Mouse (Mus musculus) forebrain, embryonic 14.5 days (tissue): ENCODE results near the gene Rap2a. TPM values are rescaled to one million over a fixed set of nuclear protein-coding genes. Genes with fewer than 3 reads are reported as not detected.

ENCODE experiments used
- ATAC-seq: fragments of 200-750 bp; cut with Nextera tagmentation; 2 replicates; pipeline ENCODE4 v1.8.0; 2017; ENCODE audit warnings: mild to moderate bottlenecking, moderate library complexity
- DNase-seq: peaks from one replicate; pipeline ENCODE4 v3.0.0-alpha.2; 2015; ENCODE audit warnings: low spot score
- H3K27ac ChIP-seq: fragments of 300-500 bp; sonication (generic); 2 replicates; pipeline ENCODE4 v1.5.1; 2014; ENCODE audit warnings: low read depth, mild to moderate bottlenecking, control low read depth, low read length, moderate library complexity
- H3K27me3 ChIP-seq: fragments of 300-500 bp; sonication (generic); replicated peaks from 2 replicates; pipeline ENCODE4 v1.6.1; 2014; ENCODE audit warnings: low read length, control low read depth, mixed read lengths; ENCODE audit not compliant: control insufficient read depth, insufficient read depth
- H3K36me3 ChIP-seq: fragments of 300-500 bp; sonication (generic); 2 replicates; pipeline ENCODE4 v1.6.1; 2014; ENCODE audit warnings: low read length, control low read depth; ENCODE audit not compliant: control insufficient read depth, insufficient read depth
- H3K4me1 ChIP-seq: fragments of 300-500 bp; sonication (generic); 2 replicates; pipeline ENCODE4 v1.6.1; 2014; ENCODE audit warnings: antibody characterized with exemption, low read length, control low read depth; ENCODE audit not compliant: control insufficient read depth, insufficient read depth
- H3K4me2 ChIP-seq: fragments of 300-500 bp; sonication (generic); 2 replicates; pipeline ENCODE4 v1.6.1; 2014; ENCODE audit warnings: mild to moderate bottlenecking, control low read depth, low read length
- H3K4me3 ChIP-seq: fragments of 300-500 bp; sonication (generic); 2 replicates; pipeline ENCODE4 v1.5.1; 2014; ENCODE audit warnings: low read depth, low read length, control low read depth
- H3K9ac ChIP-seq: fragments of 300-500 bp; sonication (generic); 2 replicates; pipeline ENCODE4 v1.6.1; 2014; ENCODE audit warnings: mild to moderate bottlenecking, low read length, control low read depth, moderate library complexity
- H3K9me3 ChIP-seq: fragments of 300-500 bp; sonication (generic); replicated peaks from 2 replicates; pipeline ENCODE4 v1.6.1; 2016; ENCODE audit warnings: low read length, control low read depth, mixed read lengths; ENCODE audit not compliant: control insufficient read depth
- WGBS: fragments of 180-500 bp; shearing (Covaris S2); extraction: QIAGEN DNeasy Blood & Tissue Kit; methylation state at CpG from one replicate; pipeline ENCODE4 v1.1.7; 2014; 5-methylcytosine and 5-hydroxymethylcytosine counted together
- polyA plus RNA-seq: library from polyadenylated mRNA; unstranded; fragments of >200 nt; fragmentation: Nextera tagmentation; extraction: Ambion mirVana; gene quantifications from 2 replicates; pipeline ENCODE4 v1.2.1, GENCODE M21; 2014

The Rap2a gene
- polyA plus RNA-seq = 11.7 and 15.7 TPM in 2 replicates

GRCm38 (mm10) chr14:120477982-120478568, at the start of gene Rap2a:
TSS of gene Rap2a (plus strand) at chr14:120478444.
- Histone ChIP-seq H3K9me3 (no peaks in the 10 kb centered on the region), H3K9ac (peak within 1 kb of the TSS; percentile 82), H3K27ac (peak within 1 kb of the TSS; percentile 97), H3K4me1 (peaks cover 19% of the 10 kb centered on the region), H3K27me3 (no peaks in the 10 kb centered on the region), H3K4me2 (peak within 1 kb of the TSS; percentile 72), H3K36me3 (0 out of 2 replicates have a peak, but pooled peaks cover 5% of the 10 kb centered on the region), H3K4me3 (peak within 1 kb of the TSS; percentile 79)
- DNase-seq = peak; percentile 98
- ATAC-seq = peak; percentile 88
- WGBS = under 1% methylated on average over 56 of the region's 78 CpGs

DNA sequence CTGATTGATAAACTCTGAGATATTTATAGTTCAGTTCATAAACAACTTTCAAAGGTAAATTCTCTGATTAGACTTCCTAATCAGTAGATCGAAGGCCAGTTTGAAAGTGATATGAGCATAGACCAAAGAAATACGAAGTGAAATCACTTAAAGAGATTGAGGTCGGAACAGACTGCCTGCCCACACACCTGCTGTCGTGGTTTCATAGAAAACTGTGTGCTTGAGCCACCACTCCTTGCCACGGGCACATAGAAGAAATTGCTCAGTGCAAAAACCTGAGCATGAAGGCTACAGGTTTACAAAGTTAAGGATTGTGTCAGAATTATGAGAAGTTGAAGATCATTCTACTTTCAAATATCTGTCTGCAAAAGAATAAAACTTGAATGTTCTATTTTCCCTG, 49.7 kb upstream of the Rap2a start:
- no peak overlapping the region for H3K4me2 ChIP-seq
- 93% methylated on average over 5 of the region's 5 CpGs for WGBS
- no peak overlapping the region for H3K27ac ChIP-seq
- 0 out of 2 replicates have a peak, but pooled peaks cover 4% of the 10 kb centered on the region for H3K9me3 ChIP-seq
- no peaks in the 10 kb centered on the region for H3K4me1 ChIP-seq
- ATAC-seq = no peak
- H3K27me3 ChIP-seq = no peaks in the 10 kb centered on the region
- H3K36me3 ChIP-seq = 0 out of 2 replicates have a peak, but pooled peaks cover 2% of the 10 kb centered on the region
- H3K4me3 ChIP-seq = no peak overlapping the region
- no peak overlapping the region for H3K9ac ChIP-seq
- DNase-seq = no peak

- Histone ChIP-seq H3K27me3 (no peaks in the 10 kb centered on the region), H3K4me1 (no peaks in the 10 kb centered on the region), H3K9ac (no peak overlapping the region), H3K4me2 (no peak overlapping the region), H3K36me3 (no peaks in the 10 kb centered on the region), H3K27ac (no peak overlapping the region), H3K9me3 (no peaks in the 10 kb centered on the region), H3K4me3 (no peak overlapping the region)
- DNase-seq (no peak), ATAC-seq (no peak)
Measured at GRCm38 (mm10) chr14:120432773-120433172, 45.5 kb upstream of the Rap2a start.

DNA sequence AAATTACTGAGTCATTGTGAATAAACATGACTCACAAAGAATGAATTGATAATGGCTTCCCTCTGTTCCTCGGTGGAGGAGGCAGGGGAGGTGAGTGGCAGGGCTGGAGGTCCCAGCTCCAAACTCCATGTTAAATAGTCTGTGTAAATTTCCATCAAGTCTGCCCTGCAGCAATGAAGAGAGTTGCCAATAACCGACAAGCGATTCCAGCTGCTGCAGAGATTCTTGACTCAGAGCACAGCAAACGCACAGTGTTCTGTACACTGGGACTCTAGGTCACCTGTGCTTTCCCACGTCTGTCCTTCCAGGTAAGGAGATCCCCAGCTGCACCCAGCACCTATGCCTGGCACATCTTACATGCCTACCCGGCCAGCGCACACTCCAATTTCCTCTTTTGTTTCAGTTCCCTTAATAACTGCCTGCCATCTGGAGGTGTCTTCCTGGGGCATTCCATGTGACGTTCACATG, 44.3 kb upstream of the Rap2a start:
- H3K27me3 ChIP-seq = no peaks in the 10 kb centered on the region
- no peak overlapping the region for H3K4me2 ChIP-seq
- DNase-seq = peak; percentile 3
- H3K4me1 ChIP-seq = no peaks in the 10 kb centered on the region
- H3K36me3 ChIP-seq = no peaks in the 10 kb centered on the region
- no peak for ATAC-seq
- no peaks in the 10 kb centered on the region for H3K9me3 ChIP-seq
- no peak overlapping the region for H3K4me3 ChIP-seq
- 80% methylated on average over 8 of the region's 8 CpGs for WGBS
- no peak overlapping the region for H3K9ac ChIP-seq
- H3K27ac ChIP-seq = no peak overlapping the region

GRCm38 (mm10) chr14:120434831-120435230, 43.4 kb upstream of the Rap2a start:
- WGBS = 85% methylated on average over 1 of the region's 1 CpGs
- Histone ChIP-seq H3K36me3 (no peaks in the 10 kb centered on the region), H3K4me2 (no peak overlapping the region)

DNA sequence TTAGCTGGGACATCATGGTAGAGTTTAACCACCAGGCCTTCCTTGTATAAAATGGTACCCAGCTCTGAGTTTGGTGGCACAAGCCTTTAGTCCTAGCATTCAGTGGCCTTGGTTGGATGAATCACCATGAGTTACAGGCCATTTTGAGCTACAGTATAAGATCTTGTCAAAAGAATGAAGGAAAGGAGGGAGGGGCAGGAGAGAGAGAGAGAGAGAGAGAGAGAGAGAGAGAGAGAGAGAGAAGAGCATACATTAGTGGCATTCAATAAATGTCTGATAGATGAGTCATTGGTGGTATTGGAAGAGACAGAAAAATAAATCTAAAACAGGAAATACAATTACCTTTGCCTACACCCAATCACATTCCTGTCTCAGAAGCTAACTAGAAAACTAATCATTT, 37.5 kb upstream of the Rap2a start:
- DNase-seq (no peak), ATAC-seq (no peak)
- Histone ChIP-seq H3K27me3 (no peaks in the 10 kb centered on the region), H3K36me3 (no peaks in the 10 kb centered on the region), H3K4me2 (no peak overlapping the region), H3K9ac (no peak overlapping the region), H3K9me3 (no peaks in the 10 kb centered on the region), H3K27ac (no peak overlapping the region), H3K4me1 (no peaks in the 10 kb centered on the region), H3K4me3 (no peak overlapping the region)

More at GRCm38 (mm10) chr14:120434831-120435230, 43.4 kb upstream of the Rap2a start:
- Histone ChIP-seq H3K27me3 (no peaks in the 10 kb centered on the region), H3K4me1 (no peaks in the 10 kb centered on the region), H3K9me3 (no peaks in the 10 kb centered on the region), H3K9ac (no peak overlapping the region), H3K27ac (no peak overlapping the region), H3K4me3 (no peak overlapping the region)
- no peak for DNase-seq
- ATAC-seq = no peak

DNA sequence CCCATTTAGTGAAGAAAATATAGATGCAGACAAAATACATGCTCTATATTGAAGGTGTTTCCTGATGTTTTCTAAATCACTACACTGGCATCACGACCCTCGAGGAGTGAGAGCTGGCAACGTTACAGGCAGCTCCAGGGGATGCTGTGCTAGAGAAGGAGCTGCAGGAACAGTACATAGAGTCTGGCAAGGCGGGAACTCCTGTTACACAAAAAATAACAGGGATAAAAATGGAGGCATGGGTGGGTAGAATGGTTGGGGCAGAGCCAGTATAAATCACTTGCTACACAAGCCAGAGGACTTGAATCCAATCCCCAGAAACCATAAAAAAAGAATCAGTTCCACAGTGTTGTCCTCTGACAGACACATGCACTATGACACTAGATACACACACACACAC, 37.0 kb upstream of the Rap2a start:
- H3K27me3 ChIP-seq = no peaks in the 10 kb centered on the region
- H3K4me3 ChIP-seq = no peak overlapping the region
- ATAC-seq (no peak), DNase-seq (no peak)
- no peak overlapping the region for H3K9ac ChIP-seq
- no peaks in the 10 kb centered on the region for H3K4me1 ChIP-seq
- no peak overlapping the region for H3K27ac ChIP-seq
- H3K36me3 ChIP-seq = no peaks in the 10 kb centered on the region
- H3K4me2 ChIP-seq = no peak overlapping the region
- H3K9me3 ChIP-seq = no peaks in the 10 kb centered on the region
- 80% methylated on average over 4 of the region's 4 CpGs for WGBS

DNA sequence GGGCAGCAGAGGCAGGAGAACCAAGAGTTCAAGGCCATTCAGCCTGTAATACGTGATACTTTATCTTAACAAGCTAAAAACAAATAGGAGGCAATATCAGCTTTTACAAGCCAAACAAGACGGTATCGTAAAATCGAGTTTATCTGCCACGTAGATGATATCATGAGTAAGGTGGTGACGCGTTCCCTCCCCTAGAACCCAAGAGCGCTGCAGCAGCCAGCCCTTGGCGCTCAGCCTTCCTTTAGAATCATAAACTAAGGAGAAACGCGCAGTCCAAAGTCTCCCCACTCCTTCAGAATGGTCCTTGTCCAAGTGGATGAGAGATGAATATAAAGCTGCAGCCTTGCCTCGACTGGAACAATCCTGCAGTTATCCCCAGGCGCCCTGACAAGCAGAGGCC, 36.4 kb upstream of the Rap2a start:
- Histone ChIP-seq H3K4me3 (no peak overlapping the region), H3K27me3 (no peaks in the 10 kb centered on the region), H3K9ac (no peak overlapping the region), H3K27ac (no peak overlapping the region), H3K9me3 (no peaks in the 10 kb centered on the region), H3K4me1 (no peaks in the 10 kb centered on the region), H3K36me3 (no peaks in the 10 kb centered on the region), H3K4me2 (no peak overlapping the region)
- no peak for ATAC-seq
- 91% methylated on average over 13 of the region's 13 CpGs for WGBS
- DNase-seq = no peak

GRCm38 (mm10) chr14:120454221-120454620, 24.0 kb upstream of the Rap2a start:
- Histone ChIP-seq H3K27me3 (no peaks in the 10 kb centered on the region), H3K9ac (no peak overlapping the region), H3K9me3 (no peaks in the 10 kb centered on the region), H3K27ac (no peak overlapping the region), H3K4me1 (no peaks in the 10 kb centered on the region), H3K4me2 (no peak overlapping the region), H3K36me3 (no peaks in the 10 kb centered on the region), H3K4me3 (no peak overlapping the region)
- 85% methylated on average over 7 of the region's 7 CpGs for WGBS
- ATAC-seq (no peak), DNase-seq (no peak)
